Mouse (Mus musculus): ENCODE data around the gene Gm4756. TPM values are rescaled to one million over a fixed set of nuclear protein-coding genes. Genes with fewer than 3 reads are reported as not detected.

Gene Gm4756
- polyA plus RNA-seq, 1 experiment from 2014 or later = 0.14 TPM

- Histone ChIP-seq H3K9ac (peak within 1 kb of the TSS; percentile 58), H3K4me1 (replicated peaks) (0 out of 2 replicates have a peak, but pooled peaks cover 6% of the 10 kb centered on the region), H3K27ac (0 out of 2 replicates have a peak within 1 kb of the TSS, but pooled peaks have one; percentile 24), H3K36me3 (no peaks in the 10 kb centered on the region), H3K9me3 (no peaks in the 10 kb centered on the region), H3K27me3 (replicated peaks) (no peaks in the 10 kb centered on the region), H3K4me3 (replicated peaks) (peak within 1 kb of the TSS; percentile 67), H3K4me2 (replicated peaks) (peak within 1 kb of the TSS; percentile 70)
- peak; percentile 100 for ATAC-seq
- WGBS = under 1% methylated on average over 45 of the region's 45 CpGs
Measured at GRCm38 (mm10) chr12:72536021-72536597, 113.4 kb downstream of the Gm4756 start, which contains the start of gene Pcnx4. Pcnx4 (plus strand) TSS chr12:72536383.

DNA sequence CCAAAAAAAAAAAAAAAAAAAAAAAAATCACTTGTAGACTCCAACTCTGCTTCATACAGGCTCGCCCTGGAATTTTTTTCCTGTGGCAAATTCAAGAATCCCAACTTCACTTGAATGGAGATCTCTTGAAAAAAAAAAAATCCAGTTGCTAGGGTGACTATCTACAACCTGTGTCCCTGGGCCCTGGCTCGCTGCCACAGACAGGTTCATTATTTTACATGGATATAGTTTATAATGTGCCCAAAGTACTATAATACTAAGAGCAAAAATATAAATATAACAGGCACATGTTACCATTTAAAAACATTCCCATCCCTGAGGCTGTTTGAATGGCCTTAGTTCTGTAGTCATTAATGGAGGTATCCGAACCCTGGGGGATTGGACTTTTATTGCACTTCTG lies 113.9 kb downstream of the Gm4756 start:
- Histone ChIP-seq H3K27me3 (replicated peaks) (no peaks in the 10 kb centered on the region), H3K27ac (no peak overlapping the region), H3K4me2 (replicated peaks) (peak overlapping the region; percentile 70), H3K9ac (no peak overlapping the region), H3K36me3 (no peaks in the 10 kb centered on the region), H3K9me3 (no peaks in the 10 kb centered on the region), H3K4me3 (replicated peaks) (peak overlapping the region; percentile 67), H3K4me1 (replicated peaks) (0 out of 2 replicates have a peak, but pooled peaks cover 6% of the 10 kb centered on the region)
- ATAC-seq = no peak
- 49% methylated on average over 3 of the region's 3 CpGs for WGBS

DNA sequence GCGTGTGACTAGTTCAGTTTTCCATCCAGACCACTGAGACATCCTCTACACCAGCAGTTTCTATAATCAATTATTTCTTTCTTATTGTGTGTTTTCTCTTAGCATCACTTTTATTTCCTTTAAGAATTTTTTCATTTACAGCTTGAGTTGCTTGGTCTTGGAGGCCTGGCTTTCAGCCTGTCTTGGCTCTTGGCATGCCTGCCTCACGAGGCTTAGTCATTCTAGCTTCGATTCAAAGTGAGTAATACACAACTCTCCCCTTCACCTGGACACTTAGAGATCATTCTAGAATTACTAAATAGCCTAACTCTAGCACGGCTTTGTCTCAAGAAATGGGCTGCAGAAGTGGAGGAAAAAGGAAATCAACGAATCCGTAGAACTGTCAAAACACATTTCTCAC lies 115.5 kb downstream of the Gm4756 start:
- Histone ChIP-seq H3K9me3 (no peaks in the 10 kb centered on the region), H3K27ac (no peak overlapping the region), H3K36me3 (no peaks in the 10 kb centered on the region), H3K4me1 (replicated peaks) (0 out of 2 replicates have a peak, but pooled peaks cover 6% of the 10 kb centered on the region), H3K27me3 (replicated peaks) (no peaks in the 10 kb centered on the region), H3K4me3 (replicated peaks) (no peak overlapping the region), H3K9ac (no peak overlapping the region), H3K4me2 (replicated peaks) (no peak overlapping the region)
- no peak for ATAC-seq
- WGBS = 86% methylated on average over 6 of the region's 6 CpGs

DNA sequence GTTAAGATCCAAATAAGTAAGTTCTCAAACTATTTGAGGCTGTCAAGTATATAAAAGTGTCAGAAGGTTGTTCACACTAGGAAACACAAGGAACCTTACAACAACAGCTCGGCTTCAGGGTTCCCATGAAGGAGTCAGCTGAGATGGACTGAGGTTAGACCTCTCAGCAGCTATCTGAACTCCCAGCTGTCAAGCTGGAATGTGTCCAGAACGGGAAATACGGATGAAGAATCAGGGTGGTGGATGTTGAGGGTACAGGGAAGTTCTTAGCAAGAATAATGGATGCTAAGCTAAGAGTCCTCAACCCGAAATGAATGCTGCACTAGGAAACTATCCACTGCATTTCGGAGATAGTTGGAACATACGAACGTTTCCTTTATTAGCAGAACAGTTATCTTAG lies 117.2 kb downstream of the Gm4756 start:
- no peak overlapping the region for H3K4me3 ChIP-seq (replicated peaks)
- 78% methylated on average over 7 of the region's 7 CpGs for WGBS
- H3K4me1 ChIP-seq (replicated peaks) = 0 out of 2 replicates have a peak, but pooled peaks cover 5% of the 10 kb centered on the region
- H3K9ac ChIP-seq = no peak overlapping the region
- no peaks in the 10 kb centered on the region for H3K27me3 ChIP-seq (replicated peaks)
- H3K9me3 ChIP-seq = no peaks in the 10 kb centered on the region
- ATAC-seq = no peak
- H3K36me3 ChIP-seq = no peaks in the 10 kb centered on the region
- H3K27ac ChIP-seq = no peak overlapping the region
- no peak overlapping the region for H3K4me2 ChIP-seq (replicated peaks)

Other genes starting within 250 kb of the Gm4756 start
- gene Rtn1, start 240.6 kb downstream of the Gm4756 start, polyA plus RNA-seq (2015; fragmentation: Nextera tagmentation; extraction: Ambion mirVana) = 72.9 and 74.5 TPM in 2 replicates
- 0.21 and 0.33 TPM in 2 replicates for gene Lrrc9, start 207.8 kb downstream of the Gm4756 start, polyA plus RNA-seq (2015; fragmentation: Nextera tagmentation; extraction: Ambion mirVana)
- 7.7 TPM in 2 replicates for gene Pcnx4, start 113.3 kb downstream of the Gm4756 start, polyA plus RNA-seq (2015; fragmentation: Nextera tagmentation; extraction: Ambion mirVana)
- 37.6 and 49.3 TPM in 2 replicates for gene Dhrs7, start 15.2 kb upstream of the Gm4756 start, polyA plus RNA-seq (2015; fragmentation: Nextera tagmentation; extraction: Ambion mirVana)
- gene Ppm1a, start 107.8 kb upstream of the Gm4756 start, polyA plus RNA-seq (2015; fragmentation: Nextera tagmentation; extraction: Ambion mirVana) = 54.7 and 56.5 TPM in 2 replicates

Data from intestine, embryonic 15.5 days (tissue).